Mouse (Mus musculus) thymus, adult 2 months (tissue): ENCODE results near the gene Fam228a.

Experiments
- CTCF ChIP-seq: fragments of 200-500 bp; IDR thresholded peaks from 2 replicates; pipeline ENCODE4 v1.5.1; 2012; ENCODE audit warnings: mild to moderate bottlenecking, control low read depth, low read length, moderate library complexity, borderline replicate concordance; ENCODE audit not compliant: control insufficient read depth, poor library complexity, insufficient read depth; ENCODE audit errors: extremely low read depth
- POLR2A ChIP-seq: fragments of 200-500 bp; IDR thresholded peaks from 2 replicates; pipeline ENCODE4 v1.6.1; 2012; ENCODE audit warnings: mild to moderate bottlenecking, low read length, control low read depth, moderate library complexity; ENCODE audit not compliant: control insufficient read depth, poor library complexity, insufficient read depth; ENCODE audit errors: extremely low read depth

- TF ChIP-seq CTCF (no peak), POLR2A (no peak)
Observed at GRCm38 (mm10) chr12:4664929-4665674, 73.1 kb downstream of the Fam228a start.
